Mouse (Mus musculus) cortical plate, adult 2 months (tissue): ENCODE measurements around the gene Olfr1506. TPM values are rescaled to one million over a fixed set of nuclear protein-coding genes. Genes with fewer than 3 reads are reported as not detected.
"Not testable (repeated sequence)": the region's sequence is repeated elsewhere in the genome, so short reads cannot be mapped to it uniquely, and the experiment has no call there.

ENCODE experiments used
- H3K27ac ChIP-seq: fragments of 200-500 bp; 2 replicates; pipeline ENCODE4 v1.5.1; 2012; ENCODE audit warnings: low read length, control low read depth, inconsistent platforms; ENCODE audit not compliant: insufficient read depth
- H3K4me1 ChIP-seq: fragments of 200-500 bp; 2 replicates; pipeline ENCODE4 v1.6.1; 2011; ENCODE audit warnings: low read length; ENCODE audit not compliant: control insufficient read depth, insufficient read depth
- H3K4me3 ChIP-seq: fragments of 200-500 bp; 2 replicates; pipeline ENCODE4 v1.5.1; 2011; ENCODE audit warnings: mild to moderate bottlenecking, low read length, control low read depth; ENCODE audit not compliant: insufficient read depth
- CTCF ChIP-seq: fragments of 200-500 bp; IDR thresholded peaks from 2 replicates; pipeline ENCODE4 v1.5.1; 2011; ENCODE audit warnings: mild to moderate bottlenecking, control low read depth, low read length; ENCODE audit not compliant: insufficient read depth; ENCODE audit errors: extremely low read depth
- POLR2A ChIP-seq: fragments of 200-500 bp; IDR thresholded peaks from 2 replicates; pipeline ENCODE4 v1.6.1; 2011; ENCODE audit warnings: mild to moderate bottlenecking, low read length, control low read depth; ENCODE audit not compliant: insufficient read depth; ENCODE audit errors: extremely low read depth
- polyA plus RNA-seq: library from polyadenylated mRNA; depleted of rRNA; stranded (reverse); fragments of >200 nt; gene quantifications from 2 replicates; pipeline ENCODE4 v1.2.3, GENCODE M21; 2012; rRNA removed

Olfr1506 gene
- not detected in 2 replicates for polyA plus RNA-seq

GRCm38 (mm10) chr2:90224393-90224792 is at the start of gene Olfr1506:
Gene Olfr1506, minus strand, starts transcription at chr2:90224493.
- not testable (repeated sequence) for H3K27ac ChIP-seq, H3K4me1 ChIP-seq, H3K4me3 ChIP-seq

GRCm38 (mm10) chr2:90270932-90271331 is 46.6 kb upstream of the Olfr1506 start, which contains the start of gene Olfr1271:
Gene Olfr1271, minus strand, starts transcription at chr2:90271032.
- H3K4me3 ChIP-seq: no peak within 1 kb of the TSS
- H3K4me1 ChIP-seq: no peaks in the 10 kb centered on the region
- no peak within 1 kb of the TSS for H3K27ac ChIP-seq
- TF ChIP-seq POLR2A: no peak
- TF ChIP-seq CTCF: no peak

- TF ChIP-seq POLR2A: no peak
- TF ChIP-seq CTCF: no peak
- H3K4me3 ChIP-seq: no peak within 1 kb of the TSS
- no peaks in the 10 kb centered on the region for H3K4me1 ChIP-seq
- H3K27ac ChIP-seq: no peak within 1 kb of the TSS
These were observed 33.2 kb upstream of the Olfr1506 start, which contains the start of gene Olfr142 for GRCm38 (mm10) chr2:90257492-90257891. Gene Olfr142, minus strand, starts transcription at chr2:90257592.

- not testable (repeated sequence) for H3K27ac ChIP-seq, H3K4me1 ChIP-seq, H3K4me3 ChIP-seq
These were observed 24.7 kb downstream of the Olfr1506 start for GRCm38 (mm10) chr2:90199606-90200005.

GRCm38 (mm10) chr2:90195285-90195684 is 29.0 kb downstream of the Olfr1506 start:
- not testable (repeated sequence) for H3K27ac ChIP-seq, H3K4me1 ChIP-seq, H3K4me3 ChIP-seq

- H3K27ac ChIP-seq, H3K4me1 ChIP-seq, H3K4me3 ChIP-seq: not testable (repeated sequence)
These were observed 29.5 kb downstream of the Olfr1506 start for GRCm38 (mm10) chr2:90194750-90195149.

GRCm38 (mm10) chr2:90187082-90187481 is 37.2 kb downstream of the Olfr1506 start:
- H3K4me3 ChIP-seq, H3K4me1 ChIP-seq, H3K27ac ChIP-seq: not testable (repeated sequence)

- H3K4me3 ChIP-seq, H3K4me1 ChIP-seq, H3K27ac ChIP-seq: not testable (repeated sequence)
These were observed 38.2 kb downstream of the Olfr1506 start for GRCm38 (mm10) chr2:90186082-90186481.

Other genes with a start within 250 kb of the Olfr1506 start
- not detected in 2 replicates for gene Olfr1261, start 233.3 kb downstream of the Olfr1506 start, polyA plus RNA-seq
- gene Olfr1262, start 224.3 kb downstream of the Olfr1506 start, polyA plus RNA-seq: not detected in 2 replicates
- not detected in 2 replicates for gene Olfr1263, start 212.4 kb downstream of the Olfr1506 start, polyA plus RNA-seq
- not detected in 2 replicates for gene Olfr1264, start 198.9 kb downstream of the Olfr1506 start, polyA plus RNA-seq
- gene Olfr1265, start 189.2 kb downstream of the Olfr1506 start, polyA plus RNA-seq: not detected in 2 replicates
- gene Olfr140, start 160.9 kb downstream of the Olfr1506 start, polyA plus RNA-seq: not detected in 2 replicates
- not detected in 2 replicates for gene Olfr1269, start 103.1 kb downstream of the Olfr1506 start, polyA plus RNA-seq
- gene Olfr32, start 82.2 kb downstream of the Olfr1506 start, polyA plus RNA-seq: not detected in 2 replicates
- gene Olfr1270, start 71.4 kb downstream of the Olfr1506 start, polyA plus RNA-seq: not detected in 2 replicates
- gene Olfr142, start 33.1 kb upstream of the Olfr1506 start, polyA plus RNA-seq: not detected in 2 replicates
- not detected in 2 replicates for gene Olfr1271, start 46.5 kb upstream of the Olfr1506 start, polyA plus RNA-seq
- gene Olfr1272, start 68.3 kb upstream of the Olfr1506 start, polyA plus RNA-seq: not detected in 2 replicates
- gene Gm13769, start 97.7 kb upstream of the Olfr1506 start, polyA plus RNA-seq: not detected in 2 replicates
- not detected in 2 replicates for gene Olfr1274-ps, start 174.2 kb upstream of the Olfr1506 start, polyA plus RNA-seq